Mouse (Mus musculus): Measurements from ENCODE around the gene Eif4ebp2. TPM values are rescaled to one million over a fixed set of nuclear protein-coding genes. Genes with fewer than 3 reads are reported as not detected.

Gene Eif4ebp2
- polyA plus RNA-seq, 1 experiment, result 277 TPM

DNA sequence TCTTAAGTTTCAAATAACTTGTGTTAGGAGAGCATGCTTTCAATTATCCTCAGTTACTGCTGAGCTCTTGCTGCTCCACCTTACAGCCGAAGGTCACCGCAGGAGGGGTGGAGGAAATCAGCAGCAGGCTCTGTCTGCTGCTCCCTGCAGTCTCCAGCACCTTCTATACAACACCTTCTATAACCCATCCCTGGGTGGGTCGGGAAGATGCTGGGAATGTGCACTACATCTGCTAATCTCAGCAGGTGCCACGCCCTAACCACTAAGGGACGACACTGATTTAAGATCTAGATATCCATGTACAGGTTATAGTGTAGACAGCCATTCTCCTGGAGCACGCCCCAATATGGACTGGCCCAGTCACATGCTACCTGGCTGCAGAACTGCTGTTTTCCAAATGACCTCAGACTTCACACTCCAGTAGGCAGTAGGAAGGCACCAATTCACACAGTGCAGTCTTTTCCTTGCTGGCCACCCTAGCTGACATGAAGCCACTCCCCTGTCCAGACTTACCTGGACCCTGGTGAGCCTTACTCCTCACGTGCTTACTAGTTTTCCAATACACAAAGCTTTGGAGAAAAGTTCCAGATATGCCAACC, 12.2 kb downstream of the Eif4ebp2 start:
- H3K27ac ChIP-seq (ENCODE audit: control insufficient read depth, insufficient read depth, low read length), result no peak overlapping the region
- no peaks in the 10 kb centered on the region for H3K27me3 ChIP-seq (ENCODE audit: control insufficient read depth, insufficient read depth, low read length)
- TF ChIP-seq POLR2A (IDR thresholded peaks at IDR 0.05; ENCODE audit: control insufficient read depth, extremely low read depth, insufficient read depth, low read length, poor library complexity), result no peak
- H3K36me3 ChIP-seq (ENCODE audit: control insufficient read depth, insufficient read depth, low read length), result peaks cover 6% of the 10 kb centered on the region
- H3K4me1 ChIP-seq (replicated peaks; ENCODE audit: control insufficient read depth, insufficient read depth, low read length), result no peaks in the 10 kb centered on the region
- 95% methylated on average over 7 of the region's 7 CpGs for WGBS
- H3K4me3 ChIP-seq (ENCODE audit: control insufficient read depth, insufficient read depth, low read length), result no peak overlapping the region
- no peak for DNase-seq

DNA sequence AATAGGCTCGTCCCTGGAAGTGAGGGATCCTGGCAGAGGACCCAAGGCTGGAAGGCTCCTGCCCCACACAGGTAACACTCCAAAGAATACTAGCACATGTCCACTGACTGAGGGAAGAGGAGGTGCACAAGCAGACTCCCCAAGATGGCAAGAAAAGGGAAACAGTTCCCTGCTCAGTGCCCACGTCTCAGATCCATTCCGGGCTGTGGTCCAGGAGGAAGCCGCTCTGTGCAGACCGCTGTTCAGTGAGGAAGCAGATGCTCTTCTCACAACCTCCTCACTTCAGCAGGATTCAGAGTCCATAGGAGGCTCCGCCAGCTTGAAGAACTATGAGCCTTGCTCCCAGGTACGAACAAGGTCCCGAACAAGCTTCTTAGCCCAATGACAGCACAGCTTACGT, 21.1 kb downstream of the Eif4ebp2 start:
- Histone ChIP-seq H3K4me3 (ENCODE audit: control insufficient read depth, insufficient read depth, low read length) (no peak overlapping the region), H3K27ac (ENCODE audit: control insufficient read depth, insufficient read depth, low read length) (no peak overlapping the region), H3K4me1 (replicated peaks; ENCODE audit: control insufficient read depth, insufficient read depth, low read length) (no peaks in the 10 kb centered on the region), H3K36me3 (ENCODE audit: control insufficient read depth, insufficient read depth, low read length) (peaks cover 55% of the 10 kb centered on the region), H3K27me3 (ENCODE audit: control insufficient read depth, insufficient read depth, low read length) (no peaks in the 10 kb centered on the region)
- no peak for TF ChIP-seq CTCF (IDR thresholded peaks at IDR 0.05; ENCODE audit: borderline replicate concordance, control insufficient read depth, extremely low read depth, insufficient read depth, low read length, poor library complexity)
- TF ChIP-seq POLR2A (IDR thresholded peaks at IDR 0.05; ENCODE audit: control insufficient read depth, extremely low read depth, insufficient read depth, low read length, poor library complexity), result no peak
- no peak for DNase-seq
- 98% methylated on average over 9 of the region's 9 CpGs for WGBS

DNA sequence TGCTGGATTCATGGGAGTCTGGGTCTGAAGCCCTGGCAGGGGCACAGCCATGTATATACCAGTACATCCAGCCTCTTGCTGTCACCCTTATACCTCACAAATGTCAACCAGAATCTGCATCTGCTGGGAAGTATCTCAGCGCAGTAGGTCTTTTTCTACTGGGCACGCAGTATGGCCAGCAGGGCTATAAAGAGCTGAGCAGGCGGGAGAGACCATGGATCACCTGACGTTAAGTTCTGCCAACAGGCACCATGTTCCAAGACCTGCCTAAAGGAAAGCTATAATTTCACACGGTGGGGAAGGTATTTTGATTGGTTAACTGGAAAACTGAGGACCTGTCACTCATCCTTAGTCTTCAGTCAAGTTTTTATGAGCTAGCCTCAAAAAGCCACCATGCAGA, 23.4 kb downstream of the Eif4ebp2 start:
- DNase-seq, result no peak
- TF ChIP-seq POLR2A (IDR thresholded peaks at IDR 0.05; ENCODE audit: control insufficient read depth, extremely low read depth, insufficient read depth, low read length, poor library complexity) (no peak), CTCF (IDR thresholded peaks at IDR 0.05; ENCODE audit: borderline replicate concordance, control insufficient read depth, extremely low read depth, insufficient read depth, low read length, poor library complexity) (no peak)
- H3K27ac ChIP-seq (ENCODE audit: control insufficient read depth, insufficient read depth, low read length), result no peak overlapping the region
- 96% methylated on average over 5 of the region's 5 CpGs for WGBS
- no peaks in the 10 kb centered on the region for H3K4me1 ChIP-seq (replicated peaks; ENCODE audit: control insufficient read depth, insufficient read depth, low read length)
- H3K36me3 ChIP-seq (ENCODE audit: control insufficient read depth, insufficient read depth, low read length), result peaks cover 36% of the 10 kb centered on the region
- H3K27me3 ChIP-seq (ENCODE audit: control insufficient read depth, insufficient read depth, low read length), result no peaks in the 10 kb centered on the region
- H3K4me3 ChIP-seq (ENCODE audit: control insufficient read depth, insufficient read depth, low read length), result no peak overlapping the region

DNA sequence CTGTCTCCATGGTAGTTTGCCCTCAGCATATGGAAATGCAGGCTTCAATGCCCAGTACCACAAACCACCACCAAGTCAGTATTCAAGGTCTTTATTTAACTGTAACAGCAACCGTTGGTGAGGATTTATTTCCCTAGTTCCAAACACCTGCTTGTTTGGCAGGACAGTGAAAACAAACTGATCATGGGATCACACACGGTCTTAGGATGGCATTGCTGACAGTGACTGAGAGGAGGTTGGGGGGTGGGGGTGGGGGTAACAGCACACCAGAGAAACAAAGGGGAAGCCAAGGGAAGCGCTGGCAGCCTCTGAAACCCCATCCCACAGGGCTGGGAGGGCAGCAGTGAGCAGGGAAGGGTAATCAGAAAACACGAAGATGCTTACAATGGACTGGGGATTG, 24.0 kb downstream of the Eif4ebp2 start:
- 79% methylated on average over 4 of the region's 4 CpGs for WGBS
- Histone ChIP-seq H3K27ac (ENCODE audit: control insufficient read depth, insufficient read depth, low read length) (no peak overlapping the region), H3K27me3 (ENCODE audit: control insufficient read depth, insufficient read depth, low read length) (no peaks in the 10 kb centered on the region), H3K4me1 (replicated peaks; ENCODE audit: control insufficient read depth, insufficient read depth, low read length) (no peaks in the 10 kb centered on the region), H3K4me3 (ENCODE audit: control insufficient read depth, insufficient read depth, low read length) (no peak overlapping the region), H3K36me3 (ENCODE audit: control insufficient read depth, insufficient read depth, low read length) (peaks cover 30% of the 10 kb centered on the region)
- no peak for TF ChIP-seq POLR2A (IDR thresholded peaks at IDR 0.05; ENCODE audit: control insufficient read depth, extremely low read depth, insufficient read depth, low read length, poor library complexity)
- no peak for TF ChIP-seq CTCF (IDR thresholded peaks at IDR 0.05; ENCODE audit: borderline replicate concordance, control insufficient read depth, extremely low read depth, insufficient read depth, low read length, poor library complexity)
- DNase-seq, result no peak

DNA sequence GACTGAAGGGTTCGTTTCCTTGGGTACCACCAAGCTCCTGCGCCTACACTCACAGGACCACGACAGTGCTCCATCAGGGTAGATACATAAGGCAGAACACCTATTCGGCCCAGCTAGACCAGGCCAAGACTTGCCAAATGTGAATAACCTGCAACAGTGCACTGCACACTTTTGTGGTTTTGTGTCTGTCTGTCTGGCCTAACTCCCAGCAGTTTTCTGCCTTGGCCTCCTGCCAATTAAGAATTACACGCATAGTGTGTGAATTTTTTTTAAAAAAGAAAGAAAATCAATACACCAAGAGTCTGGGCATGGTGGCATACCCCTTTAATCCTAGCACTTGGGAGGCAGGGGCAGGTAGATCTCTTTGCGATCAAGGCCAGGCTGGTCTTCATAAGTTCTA, 24.5 kb downstream of the Eif4ebp2 start:
- Histone ChIP-seq H3K36me3 (ENCODE audit: control insufficient read depth, insufficient read depth, low read length) (peaks cover 25% of the 10 kb centered on the region), H3K4me1 (replicated peaks; ENCODE audit: control insufficient read depth, insufficient read depth, low read length) (no peaks in the 10 kb centered on the region), H3K4me3 (ENCODE audit: control insufficient read depth, insufficient read depth, low read length) (no peak overlapping the region), H3K27me3 (ENCODE audit: control insufficient read depth, insufficient read depth, low read length) (no peaks in the 10 kb centered on the region), H3K27ac (ENCODE audit: control insufficient read depth, insufficient read depth, low read length) (no peak overlapping the region)
- no peak for DNase-seq
- WGBS, result 80% methylated on average over 6 of the region's 6 CpGs
- no peak for TF ChIP-seq POLR2A (IDR thresholded peaks at IDR 0.05; ENCODE audit: control insufficient read depth, extremely low read depth, insufficient read depth, low read length, poor library complexity)
- no peak for TF ChIP-seq CTCF (IDR thresholded peaks at IDR 0.05; ENCODE audit: borderline replicate concordance, control insufficient read depth, extremely low read depth, insufficient read depth, low read length, poor library complexity)

DNA sequence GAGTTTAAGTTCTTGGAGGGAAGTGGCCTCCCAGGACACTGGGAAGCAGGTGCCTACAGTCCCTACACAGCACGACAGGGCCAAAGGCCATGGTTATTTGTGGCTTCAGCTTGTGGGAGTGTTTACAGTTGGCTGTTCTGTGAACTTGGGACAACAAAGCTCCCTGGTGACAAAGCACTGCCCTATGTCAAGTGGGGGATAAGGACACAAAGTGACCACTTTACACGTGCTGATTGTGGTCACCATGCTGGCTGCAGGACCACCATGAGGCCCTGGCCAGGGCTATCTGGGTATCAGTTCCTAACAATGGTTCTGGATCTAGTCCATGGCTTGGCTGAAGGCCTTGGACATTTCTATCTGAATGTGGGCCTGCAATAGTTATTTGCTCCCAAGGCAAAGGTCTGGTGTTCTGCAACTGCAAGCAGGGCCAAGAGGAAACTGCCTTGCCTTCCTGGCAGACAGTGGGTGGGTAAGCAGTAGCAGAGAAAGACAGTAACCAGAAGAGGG, 26.2 kb downstream of the Eif4ebp2 start:
- Histone ChIP-seq H3K4me3 (ENCODE audit: control insufficient read depth, insufficient read depth, low read length) (no peak overlapping the region), H3K27me3 (ENCODE audit: control insufficient read depth, insufficient read depth, low read length) (no peaks in the 10 kb centered on the region), H3K27ac (ENCODE audit: control insufficient read depth, insufficient read depth, low read length) (no peak overlapping the region), H3K36me3 (ENCODE audit: control insufficient read depth, insufficient read depth, low read length) (peaks cover 13% of the 10 kb centered on the region), H3K4me1 (replicated peaks; ENCODE audit: control insufficient read depth, insufficient read depth, low read length) (no peaks in the 10 kb centered on the region)
- no peak for TF ChIP-seq POLR2A (IDR thresholded peaks at IDR 0.05; ENCODE audit: control insufficient read depth, extremely low read depth, insufficient read depth, low read length, poor library complexity)
- no peak for TF ChIP-seq CTCF (IDR thresholded peaks at IDR 0.05; ENCODE audit: borderline replicate concordance, control insufficient read depth, extremely low read depth, insufficient read depth, low read length, poor library complexity)
- WGBS, result 78% methylated on average over 2 of the region's 2 CpGs
- no peak for DNase-seq

DNA sequence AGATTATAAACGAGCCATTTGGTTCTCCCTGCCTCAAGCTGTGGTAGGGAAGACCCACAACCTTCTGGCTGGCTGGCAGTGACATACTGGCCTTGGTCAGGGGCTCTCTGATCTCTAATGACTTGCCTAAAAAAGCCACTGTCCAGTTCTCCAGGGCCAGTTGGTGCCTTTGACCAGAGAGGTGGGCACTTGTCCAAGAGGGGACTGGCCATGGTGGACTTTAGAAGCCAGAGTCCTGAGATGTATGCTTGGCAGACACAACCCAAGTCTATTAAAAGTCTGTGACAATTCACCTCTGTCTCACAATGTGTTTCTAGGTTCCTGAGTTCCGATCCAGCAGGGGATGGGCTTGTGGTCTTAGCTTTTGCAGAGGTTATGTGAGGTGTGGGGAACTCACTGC, 27.4 kb downstream of the Eif4ebp2 start:
- Histone ChIP-seq H3K27ac (ENCODE audit: control insufficient read depth, insufficient read depth, low read length) (no peak overlapping the region), H3K27me3 (ENCODE audit: control insufficient read depth, insufficient read depth, low read length) (no peaks in the 10 kb centered on the region; the same call in 1 of the 2 replicates), H3K4me3 (ENCODE audit: control insufficient read depth, insufficient read depth, low read length) (no peak overlapping the region), H3K4me1 (replicated peaks; ENCODE audit: control insufficient read depth, insufficient read depth, low read length) (no peaks in the 10 kb centered on the region), H3K36me3 (ENCODE audit: control insufficient read depth, insufficient read depth, low read length) (peaks cover under 1% of the 10 kb centered on the region; the same call in 1 of the 2 replicates)
- DNase-seq, result no peak
- WGBS, result 68% methylated on average over 2 of the region's 2 CpGs
- TF ChIP-seq POLR2A (IDR thresholded peaks at IDR 0.05; ENCODE audit: control insufficient read depth, extremely low read depth, insufficient read depth, low read length, poor library complexity) (no peak), CTCF (IDR thresholded peaks at IDR 0.05; ENCODE audit: borderline replicate concordance, control insufficient read depth, extremely low read depth, insufficient read depth, low read length, poor library complexity) (no peak)
